Mouse (Mus musculus) adrenal gland, adult 10 weeks (tissue): ENCODE measurements around the gene Trpv4. TPM values are rescaled to one million over a fixed set of nuclear protein-coding genes. Genes with fewer than 3 reads are reported as not detected.

Source experiments
- polyA plus RNA-seq: library from polyadenylated mRNA; stranded (reverse); fragments of 350-450 nt; fragmentation: Illumina TruSeq; extraction: RNeasy Lipid Tissue Mini Kit (QIAGEN cat#74804); gene quantifications from one replicate; pipeline ENCODE4 v1.2.3, GENCODE M21; 2014; ENCODE audit warnings: low read depth, low replicate concordance

Trpv4 gene
- polyA plus RNA-seq, result not detected

GRCm38 (mm10) chr5:114658255-114658654 lies at the start of gene Trpv4:
Gene Trpv4 (minus strand): TSS chr5:114658421.

DNA sequence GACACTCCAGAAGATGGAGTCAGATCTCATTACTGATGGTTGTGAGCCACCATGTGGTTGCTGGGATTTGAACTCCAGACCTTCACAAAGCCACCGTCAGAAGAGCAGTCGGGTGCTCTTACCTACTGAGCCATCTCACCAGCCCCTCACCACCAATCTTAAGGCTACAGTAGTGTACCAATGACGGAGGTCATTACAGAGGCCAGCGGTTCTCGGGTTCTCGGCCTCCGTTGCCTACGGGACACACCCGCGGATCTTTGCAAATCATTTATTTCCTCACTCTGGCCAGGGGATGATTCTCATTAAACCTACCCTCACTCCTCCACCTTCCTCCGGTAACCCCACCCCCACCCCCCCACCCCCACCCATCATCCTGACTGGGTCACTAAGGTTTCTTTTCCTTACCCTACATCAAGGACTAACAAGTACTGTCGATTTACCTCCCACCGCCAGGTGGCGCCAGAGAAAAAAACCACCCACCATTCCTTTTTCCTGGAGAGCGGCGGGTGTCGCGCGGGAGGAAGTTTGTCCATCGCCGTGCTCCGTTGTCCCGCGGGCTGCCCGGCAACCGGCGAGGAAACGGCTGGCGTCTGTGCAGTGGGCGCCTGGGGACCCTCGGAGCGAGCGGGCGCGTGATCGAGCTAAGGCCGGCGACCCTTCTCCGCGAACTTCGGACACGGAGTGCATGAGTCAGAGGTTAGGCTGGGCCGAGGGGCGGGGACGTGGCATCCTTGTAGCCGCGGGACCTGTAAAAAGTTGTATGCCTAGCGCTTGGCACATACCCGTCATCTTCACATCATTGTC lies 49.2 kb upstream of the Trpv4 start, which contains the start of gene Tchp:
TSS of gene Tchp (plus strand) at position 496 of the 804 bp plus-strand sequence.

GRCm38 (mm10) chr5:114690633-114691567 lies 32.7 kb upstream of the Trpv4 start, which contains the start of gene Gltp:
Gene Gltp (minus strand): TSS chr5:114690984.

Other genes starting within 250 kb of the Trpv4 start
- gene Mmab, start 214.4 kb downstream of the Trpv4 start, polyA plus RNA-seq, result 7.3 TPM
- not detected for gene Mvk, start 214.2 kb downstream of the Trpv4 start, polyA plus RNA-seq
- gene Fam222a, start 90.4 kb downstream of the Trpv4 start, polyA plus RNA-seq, result 3.8 TPM
- gene Gltp, start 32.6 kb upstream of the Trpv4 start, polyA plus RNA-seq, result 30.6 TPM
- gene Tchp, start 49.3 kb upstream of the Trpv4 start, polyA plus RNA-seq, result 0.82 TPM
- gene Ankrd13a, start 116.3 kb upstream of the Trpv4 start, polyA plus RNA-seq, result 46.3 TPM
- 19.1 TPM for gene Git2, start 117.1 kb upstream of the Trpv4 start, polyA plus RNA-seq
- gene 1500011B03Rik, start 165.0 kb upstream of the Trpv4 start, polyA plus RNA-seq, result 49.1 TPM
- gene 4930519G04Rik, start 195.2 kb upstream of the Trpv4 start, polyA plus RNA-seq, result not detected
- not detected for gene Gm9936, start 200.3 kb upstream of the Trpv4 start, polyA plus RNA-seq
- gene Oasl2, start 238.5 kb upstream of the Trpv4 start, polyA plus RNA-seq, result 34.3 TPM